Mouse (Mus musculus): ENCODE data around the gene Utp20. TPM values are rescaled to one million over a fixed set of nuclear protein-coding genes. Genes with fewer than 3 reads are reported as not detected.

Gene Utp20
- polyA plus RNA-seq, 1 experiment from 2014 or later: 20.0 TPM

DNA sequence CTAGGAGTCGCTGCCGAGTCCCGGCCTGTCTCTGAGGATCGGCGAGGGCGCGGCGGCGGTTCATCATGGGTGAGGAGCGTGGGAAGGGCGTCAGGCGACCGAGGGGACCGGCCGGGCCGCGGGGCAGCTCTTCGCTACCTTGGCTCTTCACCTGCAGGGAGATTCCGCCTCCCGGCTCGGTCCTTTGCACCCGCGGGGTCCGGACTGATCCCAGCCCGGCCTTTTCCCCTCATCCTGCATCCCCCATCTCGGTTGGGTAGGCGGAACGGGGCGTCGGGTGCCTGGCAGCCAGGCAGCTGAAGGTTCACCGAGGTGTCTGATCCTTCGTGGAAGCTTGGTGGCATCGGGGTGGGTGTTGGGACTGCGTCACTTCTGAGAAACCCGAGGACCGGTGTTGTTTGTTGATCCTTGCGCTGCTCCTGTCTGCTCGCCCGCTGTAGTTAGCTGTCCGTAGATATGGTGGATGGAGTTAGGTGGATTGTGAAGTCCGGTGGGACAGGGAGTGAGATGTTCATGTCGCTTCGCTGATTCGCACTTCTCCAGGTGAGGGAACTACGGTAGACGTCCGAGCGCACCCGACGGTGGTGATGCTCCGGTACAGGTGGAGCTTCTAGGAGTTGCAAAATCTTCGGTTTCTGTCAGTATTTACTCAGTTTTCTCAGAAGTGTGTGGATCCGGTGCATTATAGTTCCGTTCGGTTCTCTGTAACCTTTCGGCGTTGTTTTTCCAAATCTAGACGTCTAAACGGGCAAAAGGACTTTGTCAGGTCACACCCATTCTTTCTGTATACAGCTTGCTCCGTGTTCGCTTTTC, 94.9 kb downstream of the Utp20 start:
- Histone ChIP-seq H3K9ac (peak overlapping the region; percentile 93), H3K4me2 (replicated peaks) (peak overlapping the region; percentile 93), H3K27me3 (no peaks in the 10 kb centered on the region), H3K9me3 (replicated peaks) (no peaks in the 10 kb centered on the region), H3K4me1 (peaks cover 16% of the 10 kb centered on the region), H3K4me3 (peak overlapping the region; percentile 94), H3K36me3 (peaks cover 6% of the 10 kb centered on the region; the same call in 1 of the 2 replicates), H3K27ac (peak overlapping the region; percentile 19; the same call in 1 of the 2 replicates)
- 2% methylated on average over 60 of the region's 61 CpGs for WGBS
- ATAC-seq (ENCODE audit: low FRiP score): no peak; the same call in none of the 2 replicates

DNA sequence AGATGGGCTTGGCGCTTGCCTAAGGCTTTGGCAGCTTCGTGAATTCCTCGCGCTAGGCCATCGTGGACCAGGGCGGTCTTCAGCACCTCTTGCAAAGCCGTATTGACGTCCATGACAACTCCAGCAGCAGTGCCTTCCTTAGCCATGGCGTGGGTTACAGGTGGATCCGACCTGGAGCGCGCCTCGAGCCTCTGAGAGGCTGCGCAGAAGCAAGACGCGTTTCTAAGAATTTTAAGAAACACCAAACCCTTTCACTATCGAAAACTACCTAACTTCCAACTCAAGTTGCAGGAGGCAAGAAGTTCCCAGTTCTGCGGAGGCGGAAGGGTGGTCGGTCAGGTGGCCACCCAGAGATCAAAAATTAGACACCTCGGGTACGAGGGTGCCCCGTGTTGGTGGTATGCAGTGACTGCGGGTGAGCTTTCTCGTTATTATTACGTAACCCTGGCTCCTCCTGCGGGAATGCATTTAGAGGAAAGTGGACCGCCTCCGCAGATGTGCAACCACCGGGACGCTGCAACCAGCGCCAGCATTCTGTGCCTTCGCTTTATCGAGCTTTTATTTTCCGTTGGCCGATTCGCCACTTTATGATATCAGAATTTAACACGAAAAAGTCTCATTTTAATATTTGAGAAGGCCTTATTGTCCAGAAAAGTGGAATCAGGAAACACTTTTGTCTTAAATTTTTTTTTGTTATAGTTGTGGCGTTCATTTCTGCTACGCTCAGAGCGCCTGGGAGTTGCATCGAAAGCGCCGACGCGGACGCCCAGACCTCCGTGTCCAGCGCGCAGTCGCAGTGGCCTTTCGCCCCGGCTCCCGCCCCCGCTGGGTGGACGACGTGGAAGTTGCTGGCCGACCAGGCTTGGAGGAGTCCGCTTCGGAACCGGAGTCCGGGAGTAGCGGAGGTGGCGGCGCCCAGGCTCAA, 95.8 kb downstream of the Utp20 start, which contains the start of gene Arl1:
Gene Arl1 (plus strand): TSS at position 288 of the 925 bp plus-strand sequence.
- WGBS: under 1% methylated on average over 65 of the region's 65 CpGs
- H3K9me3 ChIP-seq (replicated peaks): no peaks in the 10 kb centered on the region
- peak; percentile 95 for ATAC-seq (ENCODE audit: low FRiP score)
- peaks cover 16% of the 10 kb centered on the region for H3K4me1 ChIP-seq
- H3K27me3 ChIP-seq: no peaks in the 10 kb centered on the region
- H3K9ac ChIP-seq: peak within 1 kb of the TSS; percentile 93
- peak within 1 kb of the TSS; percentile 93 for H3K4me2 ChIP-seq (replicated peaks)
- H3K36me3 ChIP-seq: no peaks in the 10 kb centered on the region
- peak within 1 kb of the TSS; percentile 94 for H3K4me3 ChIP-seq
- peak within 1 kb of the TSS; percentile 71 for H3K27ac ChIP-seq

- no peak overlapping the region for H3K27ac ChIP-seq
- no peak overlapping the region for H3K9ac ChIP-seq
- H3K27me3 ChIP-seq: no peaks in the 10 kb centered on the region
- no peak overlapping the region for H3K4me2 ChIP-seq (replicated peaks)
- no peaks in the 10 kb centered on the region for H3K9me3 ChIP-seq (replicated peaks)
- ATAC-seq (ENCODE audit: low FRiP score): no peak
- no peak overlapping the region for H3K4me3 ChIP-seq
- peaks cover 16% of the 10 kb centered on the region for H3K4me1 ChIP-seq
- 75% methylated on average over 8 of the region's 8 CpGs for WGBS
- H3K36me3 ChIP-seq: no peaks in the 10 kb centered on the region
Measured at GRCm38 (mm10) chr10:88728166-88728565, 98.4 kb downstream of the Utp20 start.

GRCm38 (mm10) chr10:88727128-88727527, 99.5 kb downstream of the Utp20 start:
- H3K36me3 ChIP-seq: no peaks in the 10 kb centered on the region
- no peak overlapping the region for H3K27ac ChIP-seq
- ATAC-seq (ENCODE audit: low FRiP score): no peak
- H3K4me1 ChIP-seq: peaks cover 7% of the 10 kb centered on the region
- H3K27me3 ChIP-seq: no peaks in the 10 kb centered on the region
- WGBS: 50% methylated on average over 1 of the region's 1 CpGs
- H3K9ac ChIP-seq: no peak overlapping the region
- no peak overlapping the region for H3K4me3 ChIP-seq
- no peaks in the 10 kb centered on the region for H3K9me3 ChIP-seq (replicated peaks)
- no peak overlapping the region for H3K4me2 ChIP-seq (replicated peaks)

DNA sequence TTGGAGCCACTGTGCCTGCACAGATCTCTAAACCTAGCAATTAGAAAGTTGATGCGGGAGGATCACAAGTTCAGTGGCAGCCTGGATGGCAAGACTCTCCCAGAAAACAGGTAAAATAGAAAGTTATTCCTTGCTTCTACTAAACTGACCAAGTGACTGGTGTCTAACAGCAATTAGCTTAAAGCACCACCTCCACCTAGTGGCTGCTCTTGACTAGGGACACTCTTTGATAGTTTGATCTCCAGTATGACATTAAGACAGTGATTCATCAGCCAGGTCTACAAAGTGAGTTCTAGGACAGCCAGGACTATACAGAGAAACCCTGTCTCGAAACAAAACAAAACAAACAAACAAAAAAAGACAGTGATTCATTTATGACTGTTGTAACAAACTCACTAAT, 101.3 kb downstream of the Utp20 start:
- Histone ChIP-seq H3K4me1 (peaks cover 2% of the 10 kb centered on the region; the same call in 1 of the 2 replicates), H3K27me3 (no peaks in the 10 kb centered on the region), H3K4me2 (replicated peaks) (no peak overlapping the region), H3K9me3 (replicated peaks) (no peaks in the 10 kb centered on the region), H3K27ac (no peak overlapping the region), H3K4me3 (no peak overlapping the region), H3K9ac (no peak overlapping the region), H3K36me3 (no peaks in the 10 kb centered on the region)
- no peak for ATAC-seq (ENCODE audit: low FRiP score)
- 55% methylated on average over 2 of the region's 2 CpGs for WGBS

DNA sequence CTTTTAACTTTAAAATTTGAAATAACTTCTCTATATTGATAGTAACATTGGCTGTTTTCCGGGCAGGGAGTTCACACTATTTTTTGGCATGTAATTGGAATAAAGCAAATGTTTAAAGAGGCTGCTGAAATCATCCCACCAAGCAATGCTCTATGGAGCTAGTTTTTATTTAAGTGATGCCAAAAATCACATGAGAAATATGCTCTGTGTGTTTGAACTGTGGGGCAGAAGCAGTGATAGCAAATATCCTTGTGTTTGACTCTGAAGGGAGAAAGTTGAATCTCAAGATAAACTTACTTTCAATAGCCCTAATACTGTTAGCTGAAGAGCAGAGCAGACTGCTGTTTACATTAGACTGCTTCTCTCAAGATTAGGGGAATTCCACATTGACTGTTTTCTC, 107.0 kb downstream of the Utp20 start:
- no peak overlapping the region for H3K4me3 ChIP-seq
- no peaks in the 10 kb centered on the region for H3K36me3 ChIP-seq
- no peaks in the 10 kb centered on the region for H3K9me3 ChIP-seq (replicated peaks)
- H3K9ac ChIP-seq: no peak overlapping the region
- no peaks in the 10 kb centered on the region for H3K27me3 ChIP-seq
- H3K4me2 ChIP-seq (replicated peaks): no peak overlapping the region
- ATAC-seq (ENCODE audit: low FRiP score): no peak
- no peak overlapping the region for H3K27ac ChIP-seq
- 72% methylated on average over 1 of the region's 1 CpGs for WGBS
- H3K4me1 ChIP-seq: peaks cover 3% of the 10 kb centered on the region; the same call in 1 of the 2 replicates

- Histone ChIP-seq H3K4me1 (peaks cover 3% of the 10 kb centered on the region; the same call in 1 of the 2 replicates), H3K9ac (no peak overlapping the region), H3K27me3 (no peaks in the 10 kb centered on the region), H3K36me3 (no peaks in the 10 kb centered on the region), H3K27ac (no peak overlapping the region), H3K4me3 (no peak overlapping the region), H3K4me2 (replicated peaks) (no peak overlapping the region), H3K9me3 (replicated peaks) (no peaks in the 10 kb centered on the region)
- no peak for ATAC-seq (ENCODE audit: low FRiP score)
- 46% methylated on average over 2 of the region's 2 CpGs for WGBS
Measured at GRCm38 (mm10) chr10:88717756-88718025, 108.9 kb downstream of the Utp20 start.

DNA sequence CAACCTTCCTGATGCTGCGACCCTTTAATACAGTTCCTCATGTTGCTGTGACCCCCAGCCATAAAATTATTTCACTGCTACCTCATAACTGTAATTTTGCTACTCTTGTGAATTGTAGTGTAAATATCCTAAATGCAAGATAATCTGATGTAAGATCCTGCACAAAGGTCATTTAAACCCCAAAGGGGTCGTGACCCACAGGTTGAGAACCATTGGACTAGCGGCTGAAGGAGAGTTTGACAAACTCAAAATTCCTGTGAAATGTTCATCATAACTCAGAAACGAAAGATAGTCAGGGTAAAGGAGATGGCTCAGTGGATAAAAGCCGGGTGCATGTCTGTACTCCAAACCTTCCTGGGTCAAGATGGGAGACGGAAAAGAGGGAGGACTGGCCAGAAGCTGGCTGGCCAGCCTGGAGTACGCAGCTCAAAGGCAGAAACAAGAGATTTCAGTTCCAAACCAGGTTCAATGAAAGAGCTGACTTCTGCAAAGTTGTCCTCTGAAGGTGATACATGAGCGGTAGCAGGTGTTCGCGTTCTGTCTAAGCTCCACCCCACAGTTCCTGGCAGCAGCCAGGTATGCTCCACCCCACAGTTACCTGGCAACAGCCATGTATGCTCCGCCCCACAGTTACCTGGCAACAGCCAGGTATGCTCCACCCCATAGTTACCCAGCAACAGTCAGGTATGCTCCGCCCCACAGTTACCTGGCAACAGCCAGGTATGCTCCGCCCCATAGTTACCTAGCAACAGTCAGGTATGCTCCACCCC, 109.4 kb downstream of the Utp20 start:
- H3K27ac ChIP-seq: no peak overlapping the region
- no peak overlapping the region for H3K4me2 ChIP-seq (replicated peaks)
- H3K9me3 ChIP-seq (replicated peaks): no peaks in the 10 kb centered on the region
- WGBS: 57% methylated on average over 13 of the region's 13 CpGs
- H3K27me3 ChIP-seq: no peaks in the 10 kb centered on the region
- H3K4me3 ChIP-seq: no peak overlapping the region
- H3K4me1 ChIP-seq: peaks cover 3% of the 10 kb centered on the region; the same call in 1 of the 2 replicates
- no peaks in the 10 kb centered on the region for H3K36me3 ChIP-seq
- no peak for ATAC-seq (ENCODE audit: low FRiP score)
- no peak overlapping the region for H3K9ac ChIP-seq

DNA sequence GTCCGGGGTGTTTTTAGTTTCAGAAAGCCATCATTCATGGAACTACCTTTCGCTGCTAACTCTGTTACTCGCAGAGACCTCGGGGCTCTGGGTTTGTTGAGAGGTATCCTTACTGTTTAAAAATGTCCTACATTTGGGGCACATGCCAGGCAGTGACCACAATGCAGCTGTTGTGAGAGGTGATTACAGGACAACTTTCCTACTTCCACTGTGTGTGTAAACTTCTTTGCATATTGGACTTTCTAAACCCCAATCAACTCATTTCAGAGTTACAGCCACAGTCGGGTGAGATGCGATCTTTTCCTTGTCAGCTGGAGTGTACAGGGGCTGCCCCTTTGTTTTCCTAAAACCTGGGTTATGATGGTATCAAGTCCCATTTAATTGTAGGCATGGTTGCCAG, 111.0 kb downstream of the Utp20 start:
- Histone ChIP-seq H3K4me2 (replicated peaks) (no peak overlapping the region), H3K4me3 (no peak overlapping the region), H3K9ac (no peak overlapping the region), H3K9me3 (replicated peaks) (no peaks in the 10 kb centered on the region), H3K4me1 (peaks cover 3% of the 10 kb centered on the region; the same call in 1 of the 2 replicates), H3K27ac (no peak overlapping the region), H3K27me3 (no peaks in the 10 kb centered on the region), H3K36me3 (no peaks in the 10 kb centered on the region)
- ATAC-seq (ENCODE audit: low FRiP score): no peak
- WGBS: 72% methylated on average over 6 of the region's 6 CpGs

DNA sequence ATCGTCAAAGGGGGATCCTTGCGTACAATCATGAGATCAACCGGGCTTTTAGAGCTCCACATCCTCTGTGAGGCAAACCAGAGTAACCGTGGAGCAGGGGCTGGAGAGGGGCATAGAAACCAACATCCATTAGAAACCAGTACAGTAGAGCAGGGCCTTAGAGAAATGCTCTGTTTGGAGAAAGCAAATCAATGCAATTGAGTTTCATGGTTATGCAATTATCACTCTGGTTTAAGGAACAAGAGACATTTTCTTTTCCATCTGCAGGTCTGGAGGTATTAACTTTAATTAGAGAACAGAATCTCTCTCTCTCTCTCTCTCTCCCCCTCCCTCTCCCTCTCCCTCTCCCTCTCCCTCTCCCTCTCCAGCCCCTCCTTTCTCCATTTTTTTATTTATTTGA, 111.9 kb downstream of the Utp20 start:
- WGBS: 91% methylated on average over 4 of the region's 4 CpGs
- ATAC-seq (ENCODE audit: low FRiP score): no peak
- Histone ChIP-seq H3K9ac (no peak overlapping the region), H3K36me3 (no peaks in the 10 kb centered on the region), H3K4me1 (peaks cover 3% of the 10 kb centered on the region; the same call in 1 of the 2 replicates), H3K27me3 (no peaks in the 10 kb centered on the region), H3K4me2 (replicated peaks) (no peak overlapping the region), H3K9me3 (replicated peaks) (no peaks in the 10 kb centered on the region), H3K4me3 (no peak overlapping the region), H3K27ac (no peak overlapping the region)

DNA sequence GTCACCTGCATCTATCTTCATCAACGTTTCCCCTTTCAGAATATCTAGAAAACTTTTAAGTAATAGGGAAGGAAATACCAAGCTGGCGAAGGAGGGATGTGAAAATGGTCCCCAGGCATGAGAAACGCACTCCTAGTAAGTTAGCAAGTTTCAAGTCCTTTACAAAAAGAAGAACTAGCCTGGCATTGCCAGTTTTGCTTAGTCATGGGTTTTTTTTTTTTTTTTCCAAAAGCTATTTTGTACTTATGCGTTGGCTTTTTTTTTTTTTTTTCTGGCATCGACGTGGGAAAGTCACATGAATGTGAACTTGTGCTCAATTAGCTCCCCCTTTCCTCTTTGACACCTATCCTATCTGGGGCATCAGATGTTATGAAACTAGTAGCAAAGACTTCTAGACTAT, 114.2 kb downstream of the Utp20 start:
- no peaks in the 10 kb centered on the region for H3K27me3 ChIP-seq
- 88% methylated on average over 6 of the region's 6 CpGs for WGBS
- no peak overlapping the region for H3K4me2 ChIP-seq (replicated peaks)
- no peak for ATAC-seq (ENCODE audit: low FRiP score)
- H3K4me3 ChIP-seq: no peak overlapping the region
- peaks cover 3% of the 10 kb centered on the region; the same call in 1 of the 2 replicates for H3K4me1 ChIP-seq
- no peak overlapping the region for H3K27ac ChIP-seq
- no peaks in the 10 kb centered on the region for H3K36me3 ChIP-seq
- H3K9me3 ChIP-seq (replicated peaks): no peaks in the 10 kb centered on the region
- no peak overlapping the region for H3K9ac ChIP-seq

Data from hindbrain, embryonic 12.5 days (tissue).